Mouse (Mus musculus) thymus, adult 2 months (tissue): ENCODE results near the gene Eps8l1.

Experiments
- CTCF ChIP-seq: fragments of 200-500 bp; IDR thresholded peaks from 2 replicates; pipeline ENCODE4 v1.5.1; 2012; ENCODE audit warnings: mild to moderate bottlenecking, control low read depth, low read length, moderate library complexity, borderline replicate concordance; ENCODE audit not compliant: control insufficient read depth, poor library complexity, insufficient read depth; ENCODE audit errors: extremely low read depth
- POLR2A ChIP-seq: fragments of 200-500 bp; IDR thresholded peaks from 2 replicates; pipeline ENCODE4 v1.6.1; 2012; ENCODE audit warnings: mild to moderate bottlenecking, low read length, control low read depth, moderate library complexity; ENCODE audit not compliant: control insufficient read depth, poor library complexity, insufficient read depth; ENCODE audit errors: extremely low read depth

DNA sequence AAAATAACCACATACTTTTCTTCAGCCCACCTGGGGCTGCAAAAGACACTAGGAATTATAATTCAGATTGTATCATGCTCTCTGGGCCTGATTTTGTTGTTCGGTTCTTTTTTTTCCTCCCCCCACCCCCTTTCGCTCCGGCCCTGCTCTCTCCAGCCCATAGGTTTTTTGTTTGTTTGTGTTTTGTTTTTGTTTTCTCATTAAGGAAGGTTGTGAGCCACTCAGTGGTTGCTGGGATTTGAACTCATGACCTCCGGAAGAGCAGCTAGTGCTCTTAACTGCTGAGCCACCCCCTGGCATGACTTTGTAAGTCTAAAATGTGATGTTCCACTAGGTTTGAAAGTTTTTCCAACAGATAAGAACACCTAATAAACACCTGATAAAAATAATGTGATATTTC is 42.6 kb downstream of the Eps8l1 start:
- no peak for TF ChIP-seq POLR2A
- no peak for TF ChIP-seq CTCF
